Mouse (Mus musculus) hindbrain, embryonic 13.5 days (tissue): ENCODE data around the gene Asap2. TPM values are rescaled to one million over a fixed set of nuclear protein-coding genes. Genes with fewer than 3 reads are reported as not detected.
A peak's percentile ranks its signal among the peaks of the same experiment; 100 is the strongest.
"Not testable (repeated sequence)": the region's sequence is repeated elsewhere in the genome, so short reads cannot be mapped to it uniquely, and the experiment has no call there.

Experiments
- ATAC-seq: fragments of 200-750 bp; cut with Nextera tagmentation; 2 replicates; pipeline ENCODE4 v1.8.0; 2017; ENCODE audit warnings: moderate TSS enrichment; ENCODE audit not compliant: low FRiP score
- H3K27ac ChIP-seq: fragments of 300-500 bp; sonication (generic); 2 replicates; pipeline ENCODE4 v1.5.1; 2015; ENCODE audit warnings: inconsistent platforms, mild to moderate bottlenecking, moderate library complexity
- H3K27me3 ChIP-seq: fragments of 300-500 bp; sonication (generic); 2 replicates; pipeline ENCODE4 v1.6.1; 2015; ENCODE audit warnings: mild to moderate bottlenecking, inconsistent platforms
- H3K36me3 ChIP-seq: fragments of 300-500 bp; sonication (generic); 2 replicates; pipeline ENCODE4 v1.6.1; 2015; ENCODE audit warnings: mild to moderate bottlenecking, inconsistent platforms
- H3K4me1 ChIP-seq: fragments of 300-500 bp; sonication (generic); replicated peaks from 2 replicates; pipeline ENCODE4 v1.6.1; 2015; ENCODE audit warnings: inconsistent platforms
- H3K4me2 ChIP-seq: fragments of 300-500 bp; sonication (generic); 2 replicates; pipeline ENCODE4 v1.6.1; 2015; ENCODE audit warnings: inconsistent platforms, mild to moderate bottlenecking, moderate library complexity
- H3K4me3 ChIP-seq: fragments of 300-500 bp; sonication (generic); 2 replicates; pipeline ENCODE4 v1.5.1; 2015; ENCODE audit warnings: mild to moderate bottlenecking, inconsistent platforms
- H3K9ac ChIP-seq: fragments of 300-500 bp; sonication (generic); 2 replicates; pipeline ENCODE4 v1.6.1; 2015; ENCODE audit warnings: mild to moderate bottlenecking, inconsistent platforms
- H3K9me3 ChIP-seq: fragments of 300-500 bp; sonication (generic); 2 replicates; pipeline ENCODE4 v1.6.1; 2016; ENCODE audit warnings: inconsistent platforms
- WGBS: fragments of 180-500 bp; shearing (Covaris S2); methylation state at CpG from one replicate; pipeline ENCODE4 v1.1.7; 2015; 5-methylcytosine and 5-hydroxymethylcytosine counted together
- polyA plus RNA-seq: library from polyadenylated mRNA; unstranded; fragments of >200 nt; fragmentation: Nextera tagmentation; extraction: Ambion mirVana; gene quantifications from 2 replicates; pipeline ENCODE4 v1.2.1, GENCODE M21; 2015

Asap2 gene
- 13.3 and 13.7 TPM in 2 replicates for polyA plus RNA-seq

DNA sequence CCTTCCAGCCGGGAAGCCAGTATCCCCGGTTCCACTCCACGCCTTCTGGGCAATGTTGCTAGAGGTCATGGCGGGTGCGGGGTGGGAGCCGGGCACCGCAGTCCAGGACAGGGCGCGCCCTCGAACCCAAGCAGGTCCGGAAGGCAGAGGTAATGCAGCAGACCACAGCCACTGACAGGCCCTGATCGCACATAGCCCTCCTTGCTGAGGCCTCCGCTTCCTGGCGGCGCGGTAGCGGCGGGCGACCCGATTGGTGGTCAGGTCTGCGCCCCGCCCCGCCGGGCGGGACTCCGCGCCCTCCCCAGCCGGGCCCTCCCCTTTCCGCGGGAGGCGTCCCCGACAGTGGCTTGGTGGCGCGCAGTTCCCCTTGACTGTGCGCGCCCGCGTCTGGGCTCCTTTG is at the start of gene Asap2:
Gene Asap2, plus strand, starts transcription at position 328 of the 400 bp plus-strand sequence.
- Histone ChIP-seq H3K4me3 (peak within 1 kb of the TSS; percentile 54), H3K27ac (peak within 1 kb of the TSS; percentile 69), H3K4me2 (peak within 1 kb of the TSS; percentile 52), H3K9ac (peak within 1 kb of the TSS; percentile 74)
- not testable (repeated sequence) for H3K36me3 ChIP-seq, H3K4me1 ChIP-seq, H3K27me3 ChIP-seq, ATAC-seq, H3K9me3 ChIP-seq
- WGBS = under 1% methylated on average over 32 of the region's 38 CpGs

DNA sequence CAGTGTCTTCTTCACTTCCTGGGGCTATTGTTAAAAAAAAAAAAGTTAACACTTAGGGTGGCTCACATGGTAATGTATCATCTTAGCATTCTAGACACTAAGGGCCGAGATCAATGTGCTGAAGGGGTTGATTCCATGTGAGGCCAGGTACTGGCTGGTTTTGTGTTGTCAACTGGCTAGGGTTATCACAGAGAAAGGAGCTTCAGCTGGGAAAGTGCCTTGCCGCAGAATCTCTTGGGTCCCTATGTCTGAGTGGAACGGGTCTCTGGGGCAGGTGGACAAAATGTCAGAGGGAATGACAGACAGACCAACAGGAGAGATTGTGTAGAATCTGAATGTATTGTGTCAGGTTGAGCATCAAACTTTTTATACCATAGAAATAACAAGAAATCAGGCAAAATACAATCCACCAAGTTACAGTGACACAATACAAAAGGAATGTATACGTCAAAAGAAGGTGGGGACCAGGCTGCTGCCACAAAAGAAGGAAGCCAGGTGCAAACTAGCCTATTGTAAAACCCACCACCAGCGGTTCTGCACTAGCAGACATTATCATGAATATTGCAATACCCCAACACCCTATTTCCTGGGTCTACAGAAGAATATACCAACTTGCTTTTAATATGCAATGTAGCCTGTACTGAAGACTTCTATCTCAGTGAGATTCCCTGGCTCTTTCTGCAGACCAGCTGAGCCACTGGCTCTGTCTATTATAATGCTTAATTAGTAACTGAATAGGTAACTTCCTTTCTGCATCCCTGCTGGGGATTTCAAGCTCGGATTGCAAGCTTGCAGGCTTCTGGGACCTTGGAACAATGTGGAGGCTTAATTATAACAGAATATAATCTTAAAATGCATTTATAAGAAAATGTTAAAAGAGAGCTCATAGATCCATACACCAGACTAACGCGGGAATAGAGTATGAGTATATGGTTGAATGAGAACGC is 42.9 kb upstream of the Asap2 start:
- 72% methylated on average over 9 of the region's 9 CpGs for WGBS
- ATAC-seq, H3K9me3 ChIP-seq, H3K36me3 ChIP-seq, H3K4me2 ChIP-seq, H3K4me3 ChIP-seq, H3K27ac ChIP-seq, H3K4me1 ChIP-seq, H3K9ac ChIP-seq, H3K27me3 ChIP-seq: not testable (repeated sequence)

DNA sequence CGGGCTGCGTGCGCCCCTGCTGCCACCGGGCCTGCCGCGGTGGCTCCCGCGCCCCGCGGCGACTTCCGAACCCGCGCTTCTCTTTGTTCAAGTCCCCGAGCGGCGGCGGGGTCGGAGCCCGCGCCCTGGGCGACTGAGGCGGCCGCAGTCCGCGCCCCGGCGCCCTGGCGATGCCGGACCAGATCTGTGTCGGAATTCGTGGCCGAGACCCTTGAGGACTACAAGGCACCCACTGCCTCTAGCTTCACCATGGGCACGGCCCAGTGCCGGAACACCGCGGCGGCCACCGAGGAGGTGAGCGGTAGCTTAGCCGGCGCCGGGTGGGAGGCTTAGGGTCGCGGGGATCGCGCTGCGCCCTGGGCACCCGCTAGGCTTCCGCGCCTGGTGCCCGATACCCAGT is 320 bp downstream of the Asap2 start:
- ATAC-seq, H3K4me1 ChIP-seq, H3K27me3 ChIP-seq, H3K36me3 ChIP-seq, H3K9me3 ChIP-seq: not testable (repeated sequence)
- Histone ChIP-seq H3K27ac (peak overlapping the region; percentile 60), H3K4me2 (peak overlapping the region; percentile 52), H3K9ac (peak overlapping the region; percentile 74), H3K4me3 (peak overlapping the region; percentile 54)
- WGBS = under 1% methylated on average over 48 of the region's 52 CpGs

DNA sequence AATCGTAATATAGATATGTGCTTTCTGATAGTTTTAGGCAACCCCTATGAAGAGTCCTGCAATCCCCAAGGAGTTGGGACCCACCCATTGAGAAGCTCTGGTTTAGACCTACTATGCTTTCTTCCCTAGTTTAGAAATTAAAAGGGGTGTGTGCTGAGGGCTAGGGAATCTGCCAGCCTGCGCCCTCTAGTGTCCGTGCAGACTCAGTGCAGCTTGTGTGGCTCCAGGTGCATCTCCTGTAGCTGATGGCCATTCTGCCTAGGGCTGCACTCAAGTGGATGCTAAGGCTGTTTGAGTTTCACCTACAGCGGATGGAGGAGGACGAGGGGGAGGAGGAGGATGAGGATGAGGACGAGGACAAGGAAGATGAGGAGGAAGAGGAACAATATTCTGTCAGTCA is 40.6 kb downstream of the Asap2 start:
- peaks cover 33% of the 10 kb centered on the region for H3K36me3 ChIP-seq
- 59% methylated on average over 6 of the region's 6 CpGs for WGBS
- not testable (repeated sequence) for H3K4me1 ChIP-seq, ATAC-seq, H3K4me3 ChIP-seq, H3K4me2 ChIP-seq, H3K9ac ChIP-seq, H3K27me3 ChIP-seq, H3K27ac ChIP-seq
- peaks cover 30% of the 10 kb centered on the region for H3K9me3 ChIP-seq

DNA sequence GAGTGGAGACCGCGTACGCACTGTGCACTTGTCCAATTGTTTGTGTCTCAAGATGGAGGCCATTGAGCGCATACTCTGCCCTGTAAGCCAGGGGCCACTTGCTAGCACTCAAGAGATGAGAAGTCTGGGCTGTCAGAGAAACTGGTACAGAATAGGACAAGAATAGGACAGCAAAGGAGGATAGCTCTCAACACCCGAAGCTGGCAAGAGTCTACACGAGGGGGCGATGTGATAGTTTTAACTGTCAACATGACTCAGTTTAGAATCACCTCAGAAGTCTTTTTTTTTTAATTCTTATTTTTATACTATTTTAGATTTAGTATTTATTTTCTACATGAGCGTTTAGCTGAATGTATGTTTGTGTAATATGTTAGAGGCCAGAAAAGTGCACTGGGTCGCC is 56.5 kb downstream of the Asap2 start:
- H3K9ac ChIP-seq, H3K4me3 ChIP-seq, ATAC-seq, H3K4me2 ChIP-seq, H3K27ac ChIP-seq, H3K27me3 ChIP-seq, H3K4me1 ChIP-seq, H3K9me3 ChIP-seq: not testable (repeated sequence)
- 94% methylated on average over 9 of the region's 9 CpGs for WGBS
- peaks cover 18% of the 10 kb centered on the region for H3K36me3 ChIP-seq

DNA sequence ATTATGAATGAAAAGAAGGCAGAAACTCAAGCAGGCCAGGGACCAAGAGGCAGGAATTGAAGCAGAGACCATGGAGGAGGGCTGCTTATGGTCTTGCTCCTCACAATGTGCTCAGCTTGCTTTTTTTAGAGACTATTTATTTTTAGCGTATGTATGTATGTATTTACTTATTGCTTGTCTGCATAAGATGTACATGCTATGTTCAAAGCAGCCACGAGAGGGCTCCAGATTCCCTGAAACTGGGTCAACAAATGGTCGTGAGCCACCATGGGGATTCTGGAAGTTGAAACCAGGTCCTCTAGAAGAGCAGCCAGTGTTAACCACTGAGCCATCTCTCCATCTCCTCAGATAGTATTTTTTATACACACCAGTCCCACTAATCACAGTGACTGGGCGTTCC is 85.5 kb downstream of the Asap2 start:
- not testable (repeated sequence) for H3K36me3 ChIP-seq, H3K27ac ChIP-seq, H3K4me1 ChIP-seq, H3K9me3 ChIP-seq, H3K9ac ChIP-seq, H3K4me2 ChIP-seq, ATAC-seq, H3K4me3 ChIP-seq, H3K27me3 ChIP-seq
- WGBS = 46% methylated on average over 4 of the region's 4 CpGs

DNA sequence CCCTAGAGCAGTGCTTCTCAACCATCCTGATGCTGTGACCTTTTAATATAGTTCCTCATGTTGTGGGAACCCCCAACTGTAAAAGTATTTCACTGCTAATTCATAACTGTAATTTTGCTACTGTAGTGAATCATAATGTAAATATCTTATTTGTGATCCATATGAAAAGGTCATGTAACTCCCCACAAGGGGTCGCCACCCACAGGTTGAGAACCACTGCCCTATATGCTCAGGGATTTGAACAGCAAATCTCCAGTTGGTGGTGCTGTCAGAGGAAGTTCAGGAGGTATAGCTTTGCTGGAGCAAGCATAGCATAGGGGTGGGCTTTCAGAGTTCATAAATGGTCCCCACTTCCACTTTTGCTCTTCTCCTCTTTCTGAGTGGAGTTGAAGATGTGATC is 99.9 kb downstream of the Asap2 start:
- H3K27ac ChIP-seq, ATAC-seq, H3K4me1 ChIP-seq, H3K4me3 ChIP-seq, H3K4me2 ChIP-seq, H3K9ac ChIP-seq, H3K9me3 ChIP-seq, H3K27me3 ChIP-seq, H3K36me3 ChIP-seq: not testable (repeated sequence)
- 8% methylated on average over 1 of the region's 1 CpGs for WGBS

DNA sequence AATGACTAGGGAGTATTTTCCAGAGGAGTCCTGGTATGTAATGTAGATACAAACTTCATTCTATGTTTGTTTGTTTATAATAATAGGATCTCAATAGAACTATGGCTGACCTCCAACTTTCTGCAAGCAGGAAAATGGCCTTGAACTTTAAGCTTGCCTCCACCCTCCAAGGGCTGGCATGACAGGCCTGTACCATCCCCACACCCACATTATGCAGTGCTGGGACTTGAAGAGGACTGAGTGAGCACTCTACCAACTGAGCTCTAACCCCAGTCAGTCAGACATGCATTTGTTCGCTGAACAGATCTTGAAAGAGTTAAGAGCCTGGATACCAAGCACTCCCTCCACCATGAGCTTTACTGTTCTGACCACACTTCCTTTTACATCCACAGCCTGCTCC is 102.2 kb downstream of the Asap2 start:
- H3K4me3 ChIP-seq, H3K4me2 ChIP-seq, H3K27ac ChIP-seq, H3K4me1 ChIP-seq, H3K9ac ChIP-seq, H3K27me3 ChIP-seq, H3K36me3 ChIP-seq, H3K9me3 ChIP-seq, ATAC-seq: not testable (repeated sequence)
- WGBS = 90% methylated on average over 1 of the region's 1 CpGs

DNA sequence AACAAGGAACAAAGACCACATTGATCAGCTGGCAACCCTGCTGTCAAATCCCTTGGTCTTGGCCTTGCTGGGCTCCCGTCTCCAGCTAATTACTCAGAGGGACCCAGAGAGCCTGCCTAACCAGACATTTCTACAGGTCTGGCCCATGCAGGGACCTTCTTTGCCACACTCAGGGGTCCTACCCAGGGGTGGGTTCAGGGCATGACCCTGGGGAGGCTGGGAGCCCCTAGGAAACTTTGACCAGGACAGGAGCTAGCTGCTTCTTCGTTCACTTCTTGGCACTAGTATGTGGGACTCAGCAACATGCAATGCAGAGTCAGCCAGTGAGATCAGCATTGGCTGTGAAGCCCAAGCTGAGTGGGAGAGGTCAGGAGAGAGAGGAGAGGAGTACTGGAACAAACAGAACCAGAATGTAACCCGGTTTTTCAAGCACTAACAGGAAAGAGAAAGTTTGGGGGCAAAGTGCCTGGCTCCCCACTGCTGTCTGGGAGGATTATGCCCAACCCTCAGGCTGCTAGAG is 107.6 kb downstream of the Asap2 start:
- H3K9me3 ChIP-seq, H3K4me1 ChIP-seq, H3K9ac ChIP-seq, ATAC-seq, H3K4me3 ChIP-seq, H3K27ac ChIP-seq, H3K27me3 ChIP-seq, H3K36me3 ChIP-seq, H3K4me2 ChIP-seq: not testable (repeated sequence)
- WGBS = 43% methylated on average over 3 of the region's 3 CpGs

DNA sequence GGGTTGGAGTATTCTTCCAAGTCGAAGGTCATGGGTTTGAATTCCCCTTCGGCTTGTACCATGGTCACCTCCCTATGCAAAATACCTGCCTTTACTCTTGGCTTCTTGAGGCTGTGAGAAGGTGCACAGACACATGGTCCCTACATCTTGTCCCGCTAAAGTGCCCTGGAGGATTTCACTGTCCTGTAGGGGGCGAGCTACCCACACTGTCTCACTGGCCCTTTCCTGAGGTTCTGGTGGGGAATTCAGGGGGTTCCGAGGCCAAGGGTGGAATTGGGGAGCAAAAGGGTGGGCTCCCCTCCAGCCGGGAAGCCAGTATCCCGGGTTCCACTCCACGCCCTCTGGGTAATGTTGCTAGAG is 120.8 kb downstream of the Asap2 start:
- H3K36me3 ChIP-seq, H3K9me3 ChIP-seq, H3K27me3 ChIP-seq, H3K4me1 ChIP-seq: not testable (repeated sequence)
- Histone ChIP-seq H3K9ac (peak overlapping the region; percentile 88), H3K4me3 (peak overlapping the region; percentile 78), H3K4me2 (peak overlapping the region; percentile 65), H3K27ac (peak overlapping the region; percentile 92)
- WGBS = 4% methylated on average over 8 of the region's 8 CpGs
- ATAC-seq = peak; percentile 83

DNA sequence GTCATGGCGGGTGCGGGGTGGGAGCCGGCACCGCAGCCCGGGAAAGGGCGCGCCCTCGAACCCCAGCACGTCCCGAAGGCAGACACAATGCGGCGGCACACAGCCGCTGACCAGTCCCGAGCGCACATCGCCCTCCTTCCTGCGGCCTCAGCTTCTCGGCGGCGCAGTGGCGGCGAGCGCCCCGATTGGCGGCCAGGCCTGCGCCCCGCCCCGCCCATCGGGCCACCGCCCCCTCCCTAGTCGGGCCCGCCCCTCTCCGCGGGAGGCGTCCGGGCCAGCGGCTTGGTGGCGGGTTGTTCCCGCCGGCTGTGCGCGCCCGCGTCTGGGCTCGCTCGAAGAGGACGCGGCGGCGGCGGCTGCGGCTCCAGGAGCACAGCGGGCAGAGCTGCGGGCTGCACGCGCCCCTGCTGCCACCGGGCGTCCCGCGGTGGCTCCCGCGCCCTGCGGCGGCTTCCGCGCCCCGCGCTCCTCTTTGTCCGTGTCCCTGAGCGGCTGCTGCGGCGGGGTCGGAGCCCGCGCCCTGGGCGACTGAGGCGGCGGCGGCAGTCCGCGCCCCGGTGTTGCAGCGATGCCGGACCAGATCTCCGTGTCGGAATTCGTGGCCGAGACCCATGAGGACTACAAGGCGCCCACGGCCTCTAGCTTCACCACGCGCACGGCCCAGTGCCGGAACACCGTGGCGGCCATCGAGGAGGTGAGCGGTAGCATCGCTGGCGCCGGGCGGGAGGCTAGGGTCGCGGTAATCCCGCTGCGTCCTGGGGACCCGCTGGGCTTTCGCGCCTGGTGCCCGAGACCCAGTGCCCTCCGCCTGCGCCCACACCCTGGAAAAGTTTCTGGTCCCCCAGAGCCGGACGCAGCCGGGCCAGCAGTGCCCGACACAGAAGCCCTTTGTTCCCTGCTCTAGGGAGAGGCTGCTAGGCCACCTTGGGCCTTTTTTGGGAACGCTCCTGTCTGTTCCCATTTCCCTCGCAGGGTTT is 121.5 kb downstream of the Asap2 start:
- H3K4me1 ChIP-seq = peaks cover 14% of the 10 kb centered on the region
- H3K4me3 ChIP-seq = peak overlapping the region; percentile 78
- no peaks in the 10 kb centered on the region for H3K9me3 ChIP-seq
- H3K9ac ChIP-seq = peak overlapping the region; percentile 88
- H3K36me3 ChIP-seq = no peaks in the 10 kb centered on the region
- peak; percentile 99 for ATAC-seq
- under 1% methylated on average over 85 of the region's 118 CpGs for WGBS
- H3K27ac ChIP-seq = peak overlapping the region; percentile 92
- H3K27me3 ChIP-seq = no peaks in the 10 kb centered on the region
- H3K4me2 ChIP-seq = peak overlapping the region; percentile 65

DNA sequence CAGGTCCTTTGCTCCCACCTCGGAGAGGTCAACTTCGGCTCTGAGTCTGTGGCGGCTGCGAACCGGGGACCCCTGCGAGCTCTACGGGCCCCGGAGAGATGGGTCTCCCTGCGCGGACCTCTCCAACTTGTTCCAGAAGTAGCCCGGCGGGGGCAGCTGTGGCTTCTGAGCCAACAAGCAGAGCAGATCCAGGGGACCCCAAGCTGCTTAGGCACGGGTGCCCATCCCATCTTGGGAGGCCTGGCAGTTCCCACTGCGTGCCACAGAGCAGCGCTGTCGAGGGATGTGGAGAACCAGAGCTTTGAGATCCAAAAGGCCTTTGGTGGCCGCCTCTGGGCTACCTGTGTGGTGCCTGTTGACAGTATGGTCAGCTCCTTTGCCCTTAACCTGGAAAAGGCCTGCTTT is 122.2 kb downstream of the Asap2 start:
- Histone ChIP-seq H3K27ac (peak overlapping the region; percentile 92), H3K9me3 (no peaks in the 10 kb centered on the region), H3K4me2 (peak overlapping the region; percentile 65), H3K27me3 (no peaks in the 10 kb centered on the region), H3K4me1 (peaks cover 14% of the 10 kb centered on the region), H3K4me3 (peak overlapping the region; percentile 78), H3K9ac (peak overlapping the region; percentile 88), H3K36me3 (no peaks in the 10 kb centered on the region)
- under 1% methylated on average over 17 of the region's 17 CpGs for WGBS
- ATAC-seq = peak; percentile 61
